Mouse (Mus musculus) G1E (cell line): ENCODE results near the gene Lemd1. TPM values are rescaled to one million over a fixed set of nuclear protein-coding genes. Genes with fewer than 3 reads are reported as not detected.

Source experiments
- ATAC-seq: 2 replicates; pipeline ENCODE4 v1.8.0; 2016; ENCODE audit warnings: mild to moderate bottlenecking; ENCODE audit not compliant: insufficient number of reproducible peaks, poor library complexity, low FRiP score, severe bottlenecking; ENCODE audit errors: extremely low read depth
- DNase-seq: peaks from one replicate; pipeline ENCODE4 v3.0.0; 2012; ENCODE audit warnings: low spot score
- H3K27me3 ChIP-seq: 2 replicates; pipeline ENCODE4 v1.6.1; 2012; ENCODE audit warnings: mild to moderate bottlenecking, low read length, inconsistent platforms; ENCODE audit not compliant: insufficient read depth
- H3K36me3 ChIP-seq: replicated peaks from 2 replicates; pipeline ENCODE3; 2012; ENCODE audit warnings: mild to moderate bottlenecking, inconsistent platforms
- H3K4me1 ChIP-seq: 2 replicates; pipeline ENCODE4 v1.6.1; 2012; ENCODE audit warnings: low read depth, low read length, inconsistent platforms, mixed read lengths; ENCODE audit not compliant: insufficient read depth
- H3K4me3 ChIP-seq: 2 replicates; pipeline ENCODE4 v1.5.1; 2012; ENCODE audit warnings: low read depth, mild to moderate bottlenecking, inconsistent platforms, low read length, moderate library complexity, mixed read lengths
- H3K9me3 ChIP-seq: replicated peaks from 2 replicates; pipeline ENCODE4 v1.6.1; 2012; ENCODE audit warnings: inconsistent platforms
- CTCF ChIP-seq: IDR thresholded peaks from 2 replicates; pipeline ENCODE4 v1.5.1; 2012; ENCODE audit warnings: low read depth, low read length, inconsistent platforms, mixed read lengths
- GATA1 ChIP-seq: IDR thresholded peaks from 2 replicates; pipeline ENCODE4 v1.6.1; 2012; ENCODE audit warnings: borderline replicate concordance, low read length, inconsistent platforms, mixed read lengths
- GATA2 ChIP-seq: IDR thresholded peaks from 2 replicates; pipeline ENCODE4 v1.6.1; 2012; ENCODE audit warnings: low read depth, low read length, inconsistent platforms, borderline replicate concordance
- POLR2AphosphoS5 ChIP-seq: IDR thresholded peaks from 2 replicates; pipeline ENCODE4 v1.6.1; 2012; ENCODE audit warnings: low read depth, low read length, inconsistent platforms; ENCODE audit not compliant: insufficient replicate concordance
- TAL1 ChIP-seq: conservative IDR thresholded peaks from 2 replicates; pipeline ENCODE4 v1.6.1; 2012; ENCODE audit warnings: low read depth, low read length, inconsistent platforms, mixed read lengths
- polyA plus RNA-seq: library from polyadenylated mRNA; stranded (reverse); fragments of >175 nt; gene quantifications from 2 replicates; pipeline ENCODE4 v1.2.3, GENCODE M21; 2012
- total RNA-seq, 2 experiments: library from RNA; stranded (forward) in 1 of 2; stranded (reverse) in 1 of 2; fragments of 200-1000 nt in 1 of 2; fragments of >200 nt in 1 of 2; fragmentation: Nextera tagmentation in 1 of 2; gene quantifications; 2 replicates each; pipeline ENCODE4 v1.2.3; 2014 to 2017

Gene Lemd1
- total and polyA plus RNA-seq, 3 experiments: 0.44 TPM; not detected in 2

GRCm38 (mm10) chr1:132287445-132287844 lies 96.2 kb downstream of the Lemd1 start:
- ATAC-seq (no peak), DNase-seq (no peak)
- H3K36me3 ChIP-seq: no peaks in the 10 kb centered on the region
- no peak for TF ChIP-seq TAL1
- no peak for TF ChIP-seq GATA2
- no peak for TF ChIP-seq GATA1
- TF ChIP-seq CTCF: no peak
- TF ChIP-seq POLR2AphosphoS5: no peak
- H3K27me3 ChIP-seq: peaks cover 27% of the 10 kb centered on the region
- H3K4me1 ChIP-seq: no peaks in the 10 kb centered on the region
- H3K9me3 ChIP-seq: no peaks in the 10 kb centered on the region
- no peak overlapping the region for H3K4me3 ChIP-seq

DNA sequence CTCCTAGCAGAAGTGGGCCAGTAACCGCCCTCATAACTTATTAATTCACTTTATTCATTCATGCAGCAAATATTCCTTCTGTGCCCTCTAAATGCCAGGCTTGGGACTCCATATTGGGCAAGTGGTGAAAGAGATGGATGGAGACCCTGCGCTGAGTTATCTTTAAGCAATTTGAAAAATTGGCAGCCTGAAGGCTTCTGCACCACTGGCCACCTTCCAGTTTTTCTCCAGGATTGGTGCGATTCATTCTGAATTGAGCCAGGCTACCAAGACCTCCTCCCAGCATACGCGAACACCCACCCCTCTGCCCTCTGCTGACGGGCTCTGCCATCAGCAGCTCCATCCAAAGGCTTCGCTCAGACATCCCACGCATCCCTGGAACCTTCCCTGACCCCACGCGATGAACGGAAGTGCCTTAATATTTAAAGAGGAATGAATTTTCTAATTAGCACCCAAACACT lies 96.8 kb downstream of the Lemd1 start:
- no peak for ATAC-seq
- Histone ChIP-seq H3K27me3 (peaks cover 30% of the 10 kb centered on the region), H3K4me3 (no peak overlapping the region), H3K36me3 (no peaks in the 10 kb centered on the region), H3K4me1 (no peaks in the 10 kb centered on the region), H3K9me3 (no peaks in the 10 kb centered on the region)
- TF ChIP-seq TAL1 (no peak), CTCF (no peak), GATA1 (no peak), POLR2AphosphoS5 (no peak), GATA2 (no peak)
- no peak for DNase-seq

DNA sequence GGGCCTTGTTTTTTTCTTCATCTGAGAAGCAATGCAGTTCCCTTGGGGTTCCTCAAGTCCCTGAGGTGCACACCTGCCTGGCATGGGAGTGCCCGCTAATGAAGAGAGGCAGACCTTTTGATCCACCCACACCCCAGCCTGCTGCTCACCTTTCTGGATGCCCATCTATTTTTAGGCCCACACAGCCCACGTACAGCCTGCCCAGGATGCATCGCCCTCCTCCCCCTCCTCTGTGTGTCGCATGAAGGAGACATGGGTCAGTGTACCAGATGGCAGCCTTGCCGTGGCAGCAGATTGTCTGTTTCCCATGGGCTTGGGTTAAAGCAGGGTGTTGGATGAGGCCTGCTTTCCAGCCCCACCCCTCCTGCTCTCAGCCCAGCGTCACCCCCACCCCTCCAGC lies 98.7 kb downstream of the Lemd1 start:
- Histone ChIP-seq H3K4me1 (no peaks in the 10 kb centered on the region), H3K27me3 (peaks cover 25% of the 10 kb centered on the region), H3K4me3 (no peak overlapping the region), H3K36me3 (no peaks in the 10 kb centered on the region), H3K9me3 (no peaks in the 10 kb centered on the region)
- DNase-seq (no peak), ATAC-seq (no peak)
- TF ChIP-seq CTCF: no peak

GRCm38 (mm10) chr1:132290921-132291675 lies 99.9 kb downstream of the Lemd1 start:
- TF ChIP-seq CTCF: no peak
- TF ChIP-seq TAL1: no peak
- TF ChIP-seq GATA1: no peak
- no peak for TF ChIP-seq POLR2AphosphoS5
- no peak for TF ChIP-seq GATA2
- H3K36me3 ChIP-seq: no peaks in the 10 kb centered on the region
- DNase-seq (no peak), ATAC-seq (no peak)
- no peak overlapping the region for H3K4me3 ChIP-seq
- H3K4me1 ChIP-seq: no peaks in the 10 kb centered on the region
- H3K27me3 ChIP-seq: peaks cover 26% of the 10 kb centered on the region
- no peaks in the 10 kb centered on the region for H3K9me3 ChIP-seq

GRCm38 (mm10) chr1:132291706-132292105 lies 100.5 kb downstream of the Lemd1 start:
- no peak for ATAC-seq
- Histone ChIP-seq H3K27me3 (peaks cover 25% of the 10 kb centered on the region), H3K4me1 (no peaks in the 10 kb centered on the region), H3K36me3 (no peaks in the 10 kb centered on the region), H3K9me3 (no peaks in the 10 kb centered on the region), H3K4me3 (no peak overlapping the region)
- TF ChIP-seq GATA1: no peak
- no peak for TF ChIP-seq GATA2
- TF ChIP-seq CTCF: no peak
- TF ChIP-seq TAL1: no peak
- TF ChIP-seq POLR2AphosphoS5: no peak
- DNase-seq: no peak

GRCm38 (mm10) chr1:132292318-132293129 lies 101.3 kb downstream of the Lemd1 start:
- ATAC-seq (no peak), DNase-seq (no peak)
- Histone ChIP-seq H3K36me3 (no peaks in the 10 kb centered on the region), H3K4me3 (no peak overlapping the region), H3K9me3 (no peaks in the 10 kb centered on the region), H3K4me1 (no peaks in the 10 kb centered on the region), H3K27me3 (peaks cover 27% of the 10 kb centered on the region)
- no peak for TF ChIP-seq GATA1
- TF ChIP-seq TAL1: no peak
- no peak for TF ChIP-seq CTCF
- no peak for TF ChIP-seq GATA2
- TF ChIP-seq POLR2AphosphoS5: no peak
